Mouse (Mus musculus): ENCODE data around the gene Jmjd1c.

Jmjd1c gene

GRCm38 (mm10) chr10:67226109-67226508 is 130.2 kb downstream of the Jmjd1c start:
- DNase-seq (ENCODE audit: low read depth, low spot score), result no peak

- no peak for DNase-seq (ENCODE audit: low read depth, low spot score)
These were observed 130.6 kb downstream of the Jmjd1c start for GRCm38 (mm10) chr10:67226543-67226942.

GRCm38 (mm10) chr10:67230439-67230838 is 134.5 kb downstream of the Jmjd1c start:
- DNase-seq (ENCODE audit: low read depth, low spot score), result no peak

- peak; percentile 48 for DNase-seq (ENCODE audit: low read depth, low spot score)
These were observed 151.2 kb downstream of the Jmjd1c start for GRCm38 (mm10) chr10:67247145-67247544.

- DNase-seq (ENCODE audit: low read depth, low spot score), result no peak
These were observed 153.6 kb downstream of the Jmjd1c start for GRCm38 (mm10) chr10:67249486-67249885.

GRCm38 (mm10) chr10:67250846-67251245 is 154.9 kb downstream of the Jmjd1c start:
- no peak for DNase-seq (ENCODE audit: low read depth, low spot score)

- no peak for DNase-seq (ENCODE audit: low read depth, low spot score)
These were observed 156.4 kb downstream of the Jmjd1c start for GRCm38 (mm10) chr10:67252353-67252752.

GRCm38 (mm10) chr10:67253115-67253514 is 157.2 kb downstream of the Jmjd1c start:
- DNase-seq (ENCODE audit: low read depth, low spot score), result no peak

- DNase-seq (ENCODE audit: low read depth, low spot score), result peak; percentile 62
These were observed 168.9 kb downstream of the Jmjd1c start for GRCm38 (mm10) chr10:67264852-67265251.

GRCm38 (mm10) chr10:67275916-67276315 is 180.0 kb downstream of the Jmjd1c start:
- no peak for DNase-seq (ENCODE audit: low read depth, low spot score)

- DNase-seq (ENCODE audit: low read depth, low spot score), result no peak
These were observed 185.9 kb downstream of the Jmjd1c start for GRCm38 (mm10) chr10:67281852-67282251.

GRCm38 (mm10) chr10:67282531-67282930 is 186.6 kb downstream of the Jmjd1c start:
- no peak for DNase-seq (ENCODE audit: low read depth, low spot score)

GRCm38 (mm10) chr10:67283516-67283915 is 187.6 kb downstream of the Jmjd1c start:
- no peak for DNase-seq (ENCODE audit: low read depth, low spot score)

- DNase-seq (ENCODE audit: low read depth, low spot score), result peak; percentile 49
These were observed 188.4 kb downstream of the Jmjd1c start for GRCm38 (mm10) chr10:67284311-67284710.

GRCm38 (mm10) chr10:67284761-67285175 is 188.8 kb downstream of the Jmjd1c start:
- DNase-seq (ENCODE audit: low read depth, low spot score), result no peak

GRCm38 (mm10) chr10:67285176-67285814 is 189.4 kb downstream of the Jmjd1c start, which contains the start of gene Nrbf2:
Gene Nrbf2, minus strand, starts transcription at chr10:67285305.
- DNase-seq (ENCODE audit: low read depth, low spot score), result peak; percentile 94

GRCm38 (mm10) chr10:67287877-67288276 is 192.0 kb downstream of the Jmjd1c start:
- no peak for DNase-seq (ENCODE audit: low read depth, low spot score)

- DNase-seq (ENCODE audit: low read depth, low spot score), result no peak
These were observed 194.7 kb downstream of the Jmjd1c start for GRCm38 (mm10) chr10:67290622-67291021.

- DNase-seq (ENCODE audit: low read depth, low spot score), result no peak
These were observed 195.2 kb downstream of the Jmjd1c start for GRCm38 (mm10) chr10:67291087-67291486.

GRCm38 (mm10) chr10:67295331-67295730 is 199.4 kb downstream of the Jmjd1c start:
- no peak for DNase-seq (ENCODE audit: low read depth, low spot score)

GRCm38 (mm10) chr10:67295938-67296466 is 200.1 kb downstream of the Jmjd1c start:
- DNase-seq (ENCODE audit: low read depth, low spot score), result no peak

- DNase-seq (ENCODE audit: low read depth, low spot score), result no peak
These were observed 200.7 kb downstream of the Jmjd1c start for GRCm38 (mm10) chr10:67296482-67297152.
